Mouse (Mus musculus): ENCODE results near the gene Pgp.

Gene Pgp

GRCm38 (mm10) chr17:24461580-24461979 lies 8.6 kb upstream of the Pgp start:
- peak; percentile 57 for DNase-seq (ENCODE audit: low spot score)

- no peak for DNase-seq (ENCODE audit: low spot score)
Observed at GRCm38 (mm10) chr17:24462932-24463331, 7.3 kb upstream of the Pgp start.

GRCm38 (mm10) chr17:24463374-24464133 lies 6.6 kb upstream of the Pgp start:
- peak; percentile 26 for DNase-seq (ENCODE audit: low spot score)

GRCm38 (mm10) chr17:24468636-24469246 lies 1.5 kb upstream of the Pgp start:
- DNase-seq (ENCODE audit: low spot score): no peak

- DNase-seq (ENCODE audit: low spot score): no peak
Observed at GRCm38 (mm10) chr17:24469336-24469909, 769 bp upstream of the Pgp start.

- peak; percentile 23 for DNase-seq (ENCODE audit: low spot score)
Observed at GRCm38 (mm10) chr17:24470701-24471527, 722 bp downstream of the Pgp start.

- no peak for DNase-seq (ENCODE audit: low spot score)
Observed at GRCm38 (mm10) chr17:24472512-24472911, 2.3 kb downstream of the Pgp start.

- no peak for DNase-seq (ENCODE audit: low spot score)
Observed at GRCm38 (mm10) chr17:24473612-24474275, 3.6 kb downstream of the Pgp start, which contains the start of gene Bricd5. Gene Bricd5, plus strand, starts transcription at chr17:24473884.

- no peak for DNase-seq (ENCODE audit: low spot score)
Observed at GRCm38 (mm10) chr17:24474557-24474956, 4.4 kb downstream of the Pgp start.

- DNase-seq (ENCODE audit: low spot score): no peak
Observed at GRCm38 (mm10) chr17:24475586-24475985, 5.4 kb downstream of the Pgp start.

- DNase-seq (ENCODE audit: low spot score): no peak
Observed at GRCm38 (mm10) chr17:24476022-24476776, 6.0 kb downstream of the Pgp start.

- no peak for DNase-seq (ENCODE audit: low spot score)
Observed at GRCm38 (mm10) chr17:24477053-24477984, 7.1 kb downstream of the Pgp start.

- DNase-seq (ENCODE audit: low spot score): no peak
Observed at GRCm38 (mm10) chr17:24477985-24478600, 7.9 kb downstream of the Pgp start.

GRCm38 (mm10) chr17:24478663-24479380 lies 8.6 kb downstream of the Pgp start, which contains the start of gene Mlst8:
Gene Mlst8, minus strand, starts transcription at chr17:24479078.
- peak; percentile 98 for DNase-seq (ENCODE audit: low spot score)

- no peak for DNase-seq (ENCODE audit: low spot score)
Observed at GRCm38 (mm10) chr17:24479431-24479830, 9.2 kb downstream of the Pgp start.

GRCm38 (mm10) chr17:24480201-24480826 lies 10.1 kb downstream of the Pgp start:
- no peak for DNase-seq (ENCODE audit: low spot score)

- DNase-seq (ENCODE audit: low spot score): no peak
Observed at GRCm38 (mm10) chr17:24481027-24481815, 11.0 kb downstream of the Pgp start.

Data from c-Kit-positive CD71-positive TER-119-positive erythroid progenitor cells, embryonic 14.5 days (primary cell).